Mouse (Mus musculus) skeletal muscle tissue, adult 2 months (tissue): ENCODE measurements at regions not wholly inside any gene's neighbourhood (a gene's known extent, or its start where the extent isn't known, plus 50 kb on each side); places are given as distances from the start of the nearest gene placed in this dataset.

ENCODE experiments used
- DNase-seq: peaks from one replicate; pipeline ENCODE4 v3.0.0-alpha.2; 2012; ENCODE audit warnings: low read depth, low spot score

DNA sequence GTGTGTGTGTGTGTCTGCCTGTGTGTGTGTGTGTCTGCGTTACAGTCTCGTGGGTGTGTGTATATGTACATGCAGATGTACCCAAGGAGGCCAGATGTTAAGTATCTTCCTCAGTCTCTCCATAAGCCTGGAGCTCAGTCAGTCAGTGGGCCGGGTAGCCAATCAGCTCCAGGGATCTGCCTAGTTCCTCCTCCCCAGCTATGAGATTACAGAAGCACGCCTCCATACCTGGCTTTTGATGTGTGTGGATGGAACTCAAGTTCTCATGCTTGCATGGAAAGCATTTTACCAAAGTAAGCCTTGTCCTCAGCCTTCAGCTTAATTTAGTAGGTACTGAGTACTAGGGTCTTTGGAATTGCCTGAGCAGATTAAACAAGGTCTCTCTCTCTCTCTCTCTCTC is 91.0 kb upstream of the Cadm1 start:
- DNase-seq = no peak

DNA sequence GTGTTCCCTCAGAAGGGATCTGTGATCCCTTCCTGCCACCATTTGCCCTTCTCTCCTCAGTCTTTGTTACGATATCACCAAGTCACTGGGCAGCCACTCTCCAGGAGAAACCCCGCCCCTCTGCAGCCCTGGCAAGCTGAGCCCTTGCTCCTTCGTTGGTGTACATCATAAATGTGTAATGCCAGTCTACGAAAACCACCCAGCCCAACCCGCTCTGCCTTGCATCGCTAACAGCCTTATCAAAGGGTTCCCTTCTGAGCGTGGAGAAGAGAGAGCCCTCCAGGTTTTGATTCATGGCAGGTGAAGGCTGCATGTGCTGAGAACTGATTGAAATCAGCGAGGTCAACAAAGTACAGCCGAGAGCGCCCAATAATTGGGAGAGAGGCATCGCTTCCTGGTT is 90.5 kb upstream of the Cadm1 start:
- DNase-seq = no peak

DNA sequence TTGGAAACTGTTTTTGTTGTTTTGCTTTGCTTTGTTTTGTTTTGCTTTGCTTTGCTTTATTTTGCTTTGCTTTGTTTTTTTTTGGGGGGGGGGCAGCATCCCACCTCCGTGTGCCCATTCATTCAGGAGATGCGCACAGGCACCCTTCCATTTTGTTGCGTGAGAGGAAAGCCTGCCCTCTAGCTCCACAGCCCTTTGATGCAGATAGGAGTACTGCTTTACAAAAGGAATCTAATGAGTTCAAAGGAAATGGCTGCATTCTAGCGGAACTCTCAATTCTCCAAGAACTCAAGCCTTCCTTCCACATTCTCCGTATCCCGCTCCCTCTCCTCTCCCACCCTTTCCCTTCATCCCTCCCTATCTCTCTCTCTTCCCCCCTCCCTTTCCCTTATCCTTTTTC is 89.8 kb upstream of the Cadm1 start:
- no peak for DNase-seq

DNA sequence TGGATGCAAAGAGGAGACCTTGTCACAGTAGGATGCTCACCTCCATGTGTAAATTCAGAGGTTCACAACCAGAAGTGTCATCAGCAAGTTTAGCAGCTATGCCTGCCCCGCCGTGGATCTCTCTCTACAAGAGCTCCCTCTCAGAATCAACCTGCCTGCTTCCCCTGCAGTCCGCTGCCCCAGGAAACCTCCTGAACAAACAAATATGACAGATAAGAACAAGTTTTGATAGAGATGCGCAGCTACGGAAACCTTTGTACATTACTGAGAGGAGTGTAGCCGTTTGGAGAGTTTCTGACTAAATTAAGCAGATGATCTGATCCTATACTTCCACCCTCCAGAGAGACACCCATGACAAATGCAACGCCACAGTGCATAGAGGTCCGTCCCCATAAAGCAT is 88.8 kb upstream of the Cadm1 start:
- no peak for DNase-seq

DNA sequence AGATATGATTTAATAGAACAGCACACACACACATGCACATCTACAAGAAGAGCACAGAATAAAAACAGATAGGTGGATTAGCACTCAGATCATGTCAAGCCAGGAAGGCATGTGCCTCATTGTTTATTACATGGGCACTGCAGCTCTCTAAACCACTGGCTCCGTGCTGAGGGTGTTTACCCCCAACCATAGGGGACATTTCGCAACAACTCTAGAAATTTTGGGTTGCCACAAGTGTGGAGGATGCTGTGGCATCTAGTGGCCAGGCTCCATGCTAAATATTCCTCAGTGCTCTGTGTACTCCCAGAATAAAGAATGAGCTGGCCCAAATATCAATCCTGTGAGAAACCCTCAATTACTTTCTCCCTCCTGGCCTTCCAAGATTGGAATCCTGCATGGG is 85.8 kb upstream of the Cadm1 start:
- DNase-seq = no peak

DNA sequence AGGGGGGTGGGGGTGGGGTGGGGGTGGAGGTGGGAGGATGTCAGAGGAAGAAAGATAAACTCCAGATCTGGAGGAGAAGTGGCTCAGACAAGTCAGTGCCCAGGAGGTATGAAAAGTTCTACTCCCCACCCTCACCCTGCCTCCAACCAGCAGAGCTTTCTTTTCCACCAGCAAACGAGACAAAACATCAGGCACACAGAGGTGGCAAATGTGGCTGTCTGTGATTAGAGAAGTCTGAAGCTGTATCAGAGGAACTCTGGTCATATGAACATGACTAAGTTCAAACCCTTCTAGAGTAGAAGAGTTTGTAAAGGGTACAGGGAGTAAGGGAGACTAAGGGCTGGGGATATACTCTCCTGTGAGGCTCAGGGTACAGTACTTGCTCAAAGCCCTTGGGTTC is 85.2 kb upstream of the Cadm1 start:
- DNase-seq = no peak

DNA sequence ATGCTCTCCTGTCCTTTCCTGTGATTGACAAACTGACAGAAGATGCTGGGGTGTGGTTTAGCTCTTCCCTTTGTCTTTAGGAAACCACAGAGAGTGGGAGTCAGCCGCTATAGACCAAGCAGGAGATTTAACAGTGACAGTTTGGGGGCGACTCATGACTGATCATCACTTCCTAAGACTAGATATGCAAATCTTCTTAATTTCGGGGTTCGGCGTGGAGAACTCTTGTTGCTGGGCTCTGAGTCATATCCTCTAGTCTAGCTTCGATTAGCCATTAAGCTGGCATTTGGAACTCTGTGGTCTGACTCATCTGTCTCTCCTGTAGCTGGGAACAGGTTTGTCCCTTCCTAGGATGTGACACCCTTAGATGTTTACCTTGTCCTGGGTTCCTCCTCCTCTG is 84.6 kb upstream of the Cadm1 start:
- DNase-seq = no peak

DNA sequence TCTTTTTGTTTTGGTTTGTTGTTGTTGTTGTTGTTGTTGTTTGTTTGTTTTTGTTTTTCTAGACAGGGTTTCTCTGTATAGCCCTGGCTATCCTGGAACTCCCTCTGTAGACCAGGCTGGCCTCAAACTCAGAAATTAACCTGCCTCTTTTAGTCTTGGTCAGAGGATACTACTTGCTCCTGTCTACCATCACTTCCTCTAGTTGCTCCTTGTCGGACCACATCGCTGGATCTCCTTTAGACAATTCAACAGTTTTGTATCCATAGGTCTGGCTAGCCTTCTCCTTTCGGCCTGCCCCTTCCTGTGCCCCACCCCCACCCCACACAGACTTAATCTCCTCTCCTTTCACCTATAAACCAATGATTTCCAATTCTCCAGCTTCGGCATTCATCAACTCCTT is 77.2 kb upstream of the Cadm1 start:
- DNase-seq = no peak

DNA sequence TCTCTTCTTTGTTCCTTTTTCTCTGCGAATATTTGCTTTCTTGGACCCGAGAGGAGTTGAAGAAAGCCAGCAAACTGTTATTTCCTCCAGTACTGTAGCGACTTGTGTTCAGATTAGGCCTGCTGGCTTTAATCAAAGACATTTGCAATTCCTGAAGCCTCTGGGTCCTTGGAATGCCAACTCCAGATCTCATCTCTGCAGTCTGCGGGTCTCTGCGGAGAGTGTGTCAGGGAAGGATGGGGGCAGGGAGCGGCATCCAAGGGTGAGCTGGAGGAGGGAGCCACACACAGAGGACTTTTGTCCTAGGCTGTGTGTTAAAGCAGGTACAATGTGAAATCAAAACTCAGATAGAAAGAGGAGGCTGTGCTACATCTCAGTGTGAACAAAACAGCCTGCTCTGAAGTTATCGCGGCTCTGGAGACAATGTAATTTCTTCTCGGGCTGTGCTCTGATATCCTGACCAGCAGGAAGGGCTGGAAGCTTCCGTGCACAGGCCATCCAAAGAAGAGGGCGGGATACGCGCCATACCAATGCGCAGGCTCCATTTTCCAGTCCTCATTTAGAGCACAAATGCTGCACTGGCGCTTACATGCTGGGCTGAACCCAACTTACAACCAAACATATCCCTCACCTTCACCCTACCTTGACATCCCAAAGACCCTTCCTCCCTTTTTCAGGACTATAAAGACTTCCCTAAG is 71.1 kb upstream of the Cadm1 start:
- no peak for DNase-seq

DNA sequence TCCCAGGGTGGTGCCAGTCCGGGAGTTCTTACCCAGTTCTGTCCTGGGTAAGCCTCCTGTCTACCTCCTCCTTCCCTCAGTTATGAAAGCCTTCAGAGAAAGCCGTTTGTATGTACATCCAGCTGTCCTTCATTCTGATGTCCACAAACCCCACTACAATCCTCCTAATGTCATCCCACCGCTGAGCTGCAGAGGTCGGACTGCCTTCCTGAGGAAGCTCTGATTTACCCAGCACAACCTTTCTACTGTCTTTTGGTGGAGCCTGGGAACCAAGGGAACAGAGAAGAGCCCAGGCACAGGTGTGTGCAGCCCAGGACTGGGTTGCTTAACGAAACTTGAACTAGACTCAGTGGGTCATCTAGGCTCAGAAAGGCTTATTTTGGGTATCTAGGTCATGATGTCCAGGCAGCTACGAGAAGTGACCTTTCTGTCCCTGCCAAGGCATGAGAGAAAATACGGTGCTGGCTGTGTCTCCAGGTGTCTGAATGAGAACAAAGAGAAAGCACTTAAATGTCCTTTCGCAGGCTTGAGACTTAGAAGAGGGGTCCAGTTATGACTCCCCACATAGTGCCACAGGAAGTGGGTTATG is 70.4 kb upstream of the Cadm1 start:
- DNase-seq = no peak

DNA sequence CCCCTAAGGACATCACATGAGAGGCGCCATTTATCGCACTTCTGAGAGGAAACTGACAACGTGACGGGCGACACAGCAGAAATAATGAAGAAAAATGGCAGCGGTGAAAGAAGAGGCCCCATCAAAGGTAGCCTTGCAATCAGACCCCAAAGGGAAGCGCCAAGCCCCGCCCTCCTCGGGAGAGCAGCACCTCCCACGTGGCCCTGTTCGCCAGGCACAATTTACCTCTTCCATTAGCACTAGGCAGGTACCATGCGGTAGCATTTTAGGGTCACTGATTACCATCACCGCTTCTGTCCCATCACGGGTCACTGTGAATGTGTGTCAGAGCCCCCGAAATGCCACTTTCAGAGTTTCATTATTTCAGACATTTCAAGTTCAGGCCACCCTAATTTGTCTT is 69.7 kb upstream of the Cadm1 start:
- no peak for DNase-seq

DNA sequence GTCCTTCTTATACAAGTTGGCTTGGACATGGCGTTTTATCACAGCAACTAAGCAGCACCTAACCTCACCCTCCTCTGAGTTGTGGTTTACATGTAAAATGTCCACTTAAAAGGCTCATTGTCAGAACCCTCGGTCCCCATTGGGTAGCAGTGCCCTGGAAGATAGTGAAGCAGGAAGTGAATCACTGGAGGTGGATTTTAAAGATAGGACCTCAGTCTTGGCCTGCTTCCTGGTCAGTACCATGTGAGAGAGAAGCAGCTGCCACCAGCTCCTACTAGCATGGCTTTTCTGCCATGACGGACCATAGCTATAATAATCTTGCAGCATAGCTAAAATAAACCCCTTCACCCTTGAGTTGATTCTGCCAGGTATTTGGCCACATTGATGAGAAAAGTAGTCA is 68.1 kb upstream of the Cadm1 start:
- DNase-seq = no peak

DNA sequence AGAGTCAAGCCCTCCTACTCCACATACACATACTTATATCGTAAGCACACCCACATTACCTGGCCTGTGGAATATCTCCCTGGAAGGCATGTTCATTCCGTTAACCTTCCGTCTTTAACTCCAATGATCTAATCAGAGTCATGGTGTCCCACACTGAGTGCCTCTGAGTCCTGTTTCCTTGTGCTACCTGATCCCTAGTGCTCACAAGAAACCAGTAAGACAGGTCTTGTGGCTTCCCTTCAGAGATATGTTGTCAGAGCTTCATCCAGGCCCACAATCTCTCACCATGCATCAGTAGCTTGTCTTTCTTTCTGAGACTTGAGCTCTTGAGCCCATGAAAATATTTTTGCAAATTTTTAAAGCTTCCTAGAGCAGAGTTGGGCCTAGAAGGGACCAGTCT is 63.2 kb upstream of the Cadm1 start:
- DNase-seq = no peak

DNA sequence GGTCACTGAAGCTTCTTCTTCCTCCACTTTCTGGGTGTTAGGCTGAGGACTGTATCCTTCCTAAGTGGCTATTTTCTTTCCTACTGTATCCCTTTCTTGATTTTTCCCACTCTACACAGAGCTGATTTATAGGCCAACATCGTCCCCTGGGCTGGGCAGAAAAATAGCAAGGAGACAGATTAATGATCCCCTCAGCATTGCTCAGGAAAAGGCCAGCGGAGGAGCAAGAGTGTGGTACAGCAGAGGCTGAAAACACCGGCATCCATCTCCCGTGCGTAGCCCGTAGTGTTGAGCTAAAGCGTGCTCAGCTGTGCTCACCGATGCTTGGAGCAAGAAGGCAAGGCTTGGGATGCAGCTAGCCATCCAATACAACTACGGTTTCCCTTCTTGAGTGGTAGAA is 62.2 kb upstream of the Cadm1 start:
- no peak for DNase-seq

DNA sequence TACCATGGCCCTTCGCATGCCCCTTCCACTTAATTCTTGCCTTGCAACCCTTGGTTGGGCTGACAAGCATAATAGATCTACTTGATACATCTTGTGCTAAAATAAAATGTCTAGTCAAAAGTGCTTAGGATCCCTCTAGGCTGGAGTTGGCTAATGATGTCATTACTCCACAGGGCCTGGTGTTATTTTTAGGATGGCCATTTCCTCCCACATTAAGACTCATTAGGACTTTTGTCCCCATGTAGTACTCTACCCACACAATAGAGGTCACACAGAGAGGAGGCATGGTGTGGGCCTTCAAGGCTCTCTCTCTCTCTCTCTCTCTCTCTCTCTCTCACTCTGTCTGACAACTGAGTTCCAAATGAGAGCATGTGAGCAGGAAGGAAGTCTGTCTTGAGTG is 60.4 kb upstream of the Cadm1 start:
- DNase-seq = no peak

DNA sequence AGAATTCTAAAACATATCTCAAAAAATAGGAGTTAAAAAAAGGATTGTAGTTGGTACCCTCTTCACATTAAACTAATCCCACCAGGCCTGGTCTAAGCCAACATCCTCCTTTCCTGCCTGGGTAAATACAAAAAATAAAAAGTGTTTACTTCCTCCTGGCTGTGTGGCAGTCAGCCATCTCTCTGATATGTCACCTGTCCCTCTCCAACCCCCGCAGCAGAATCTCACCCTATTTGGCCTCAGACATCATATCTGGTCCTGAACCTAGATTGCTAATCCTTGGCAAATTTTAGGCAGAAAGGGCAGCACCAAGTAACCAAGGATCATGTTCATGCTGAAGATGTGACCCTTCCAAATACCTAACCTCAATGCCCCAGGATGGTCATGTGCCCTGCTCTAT is 59.2 kb upstream of the Cadm1 start:
- DNase-seq = no peak

DNA sequence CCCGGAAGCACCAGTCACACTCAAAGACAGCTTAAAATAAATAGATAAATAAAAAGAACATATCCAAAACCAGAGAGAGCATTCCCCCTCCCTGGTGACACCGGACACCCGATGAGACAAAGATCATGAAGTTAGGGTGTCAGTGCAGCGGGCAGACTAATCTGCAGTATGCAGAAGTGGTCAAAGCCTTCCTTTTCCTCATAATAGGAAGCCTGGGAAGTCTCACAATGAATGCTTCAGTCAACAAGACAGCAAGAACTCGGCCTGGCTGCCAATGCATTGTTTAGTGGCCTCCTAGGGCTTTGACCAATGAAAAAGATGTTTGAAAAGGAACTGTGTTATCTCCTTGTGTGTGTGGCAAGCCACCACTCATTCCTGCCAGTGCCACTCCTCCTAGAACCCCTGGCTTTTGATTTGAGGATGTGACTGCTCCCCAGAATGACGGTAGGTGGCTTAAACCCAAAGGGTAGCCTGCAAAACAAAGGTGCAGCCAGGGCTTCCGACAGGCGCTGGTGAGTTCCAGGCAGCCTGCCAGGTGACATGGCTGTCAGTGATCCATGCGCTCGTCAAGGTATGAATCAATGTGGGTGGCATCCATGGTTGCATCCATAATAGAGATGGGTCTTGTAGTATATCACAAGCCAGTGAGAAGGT is 58.1 kb upstream of the Cadm1 start:
- no peak for DNase-seq

DNA sequence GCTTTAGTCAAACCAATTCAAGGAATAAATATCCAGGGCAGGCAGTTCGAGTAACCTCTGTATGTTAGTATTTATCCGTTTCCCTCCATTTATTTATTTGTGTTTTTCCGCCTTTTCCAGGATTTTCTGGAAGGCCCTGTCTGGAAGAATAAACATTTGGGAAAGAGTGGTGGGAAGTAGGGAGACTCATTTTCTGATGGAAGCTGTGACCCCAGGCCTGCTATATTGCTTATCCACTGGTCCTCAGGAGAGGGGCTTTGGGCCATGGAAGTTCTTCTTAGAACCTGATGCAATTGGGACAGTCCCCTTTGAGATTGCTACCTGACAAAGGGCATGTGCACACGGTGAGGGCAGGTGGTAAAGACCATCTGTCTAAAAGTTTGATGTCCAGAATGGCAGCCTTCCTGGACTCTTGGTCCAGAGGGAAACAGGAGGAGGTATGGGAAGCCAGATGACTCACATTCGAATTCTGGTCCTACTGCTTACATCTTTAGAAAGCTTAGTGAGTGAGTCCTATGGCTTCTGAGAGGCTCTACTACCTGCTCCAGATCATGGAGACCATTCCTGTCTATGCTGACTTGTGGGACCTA is 56.1 kb upstream of the Cadm1 start:
- DNase-seq = no peak

DNA sequence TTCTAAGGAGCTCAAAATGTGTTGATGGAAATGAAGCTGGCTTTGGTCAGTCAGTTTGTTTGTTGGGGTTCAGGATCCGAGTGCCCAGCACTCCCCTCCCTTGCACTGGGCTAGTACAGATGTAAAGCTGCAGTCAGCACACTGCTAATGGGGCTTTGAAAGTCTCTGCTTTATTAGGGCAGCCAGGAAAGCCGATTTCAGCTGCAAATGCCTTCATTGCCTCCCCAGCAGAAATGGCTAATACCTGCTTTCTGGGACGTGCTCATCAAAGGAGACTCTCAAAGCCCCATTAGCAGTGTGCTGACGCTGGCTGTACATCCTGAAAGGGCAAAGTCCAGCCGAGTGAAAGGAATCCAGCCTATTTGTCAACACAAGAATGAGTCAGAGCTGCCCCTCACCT is 55.2 kb upstream of the Cadm1 start:
- no peak for DNase-seq

DNA sequence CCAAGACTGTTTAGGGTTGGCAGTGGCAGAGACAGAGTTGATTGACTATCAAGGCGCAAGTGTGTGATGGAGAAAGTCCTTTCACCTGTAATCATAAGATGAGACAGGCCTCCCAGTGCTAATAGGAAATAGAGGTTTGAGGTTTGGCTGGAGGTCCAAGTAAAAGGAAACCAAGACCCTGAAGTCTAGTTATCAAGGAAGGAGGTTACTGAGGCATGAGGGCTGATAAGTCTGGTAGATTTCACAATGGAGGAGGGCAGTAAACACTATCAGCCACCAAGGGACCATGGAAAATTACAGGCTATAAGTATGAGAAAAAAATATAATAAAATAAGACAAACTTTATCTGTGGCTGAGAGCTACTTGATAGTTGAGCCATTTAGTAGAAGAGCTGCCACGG is 52.1 kb upstream of the Cadm1 start:
- no peak for DNase-seq
